ENCODE assay signal across 31 mouse cellular contexts in the genomic region with DNA sequence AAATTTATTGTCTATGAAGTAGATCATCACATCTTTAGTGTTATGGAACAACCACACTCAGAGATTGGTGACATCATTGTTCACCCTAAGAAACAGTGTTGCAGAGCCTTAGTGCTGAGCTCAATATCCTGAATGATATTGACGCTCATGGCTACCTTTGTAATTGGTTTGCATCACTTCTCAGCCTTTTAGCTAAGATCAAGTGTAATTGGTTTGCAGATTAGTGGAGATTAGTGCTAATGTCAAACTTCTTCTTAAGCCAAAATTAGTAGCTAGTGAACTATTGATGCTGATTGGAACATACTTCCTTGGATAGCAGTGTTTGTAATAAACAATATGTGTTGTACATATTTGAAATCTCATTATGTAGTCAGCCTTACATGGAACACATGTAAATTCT.
"Had no signal": no experiment of that assay in that cellular context is flagged by ENCODE, and none has a peak within 500 bp of the region (broad histone marks: within the 10 kb centered on the region; RNA-seq: fewer than 3 reads in every experiment).

No protein-coding gene starts in this region.

- H3K4me1 ChIP-seq: limb, embryonic 10.5 days; limb, embryonic 12.5 days; limb, embryonic 13.5 days; limb, embryonic 15.5 days; liver, embryonic 12.5 days; liver, embryonic 13.5 days; liver, embryonic 15.5 days; lung, embryonic 15.5 days; megakaryocyte, embryonic 14.5 days; midbrain, embryonic 13.5 days; midbrain, embryonic 15.5 days; neural tube, embryonic 12.5 days had no signal

- H3K4me3 ChIP-seq: limb, embryonic 10.5 days; limb, embryonic 12.5 days; limb, embryonic 13.5 days; limb, embryonic 15.5 days; liver, embryonic 12.5 days; liver, embryonic 13.5 days; liver, embryonic 15.5 days; lung, embryonic 15.5 days; megakaryocyte, embryonic 14.5 days; midbrain, embryonic 10.5 days; midbrain, embryonic 12.5 days; midbrain, embryonic 13.5 days; midbrain, embryonic 15.5 days; myocyte; neural tube, embryonic 12.5 days had no signal

- H3K27ac ChIP-seq: limb, embryonic 10.5 days; limb, embryonic 12.5 days; limb, embryonic 13.5 days; limb, embryonic 15.5 days; liver, embryonic 12.5 days; liver, embryonic 13.5 days; liver, embryonic 14.5 days; liver, embryonic 15.5 days; lung, embryonic 15.5 days; macrophage; midbrain, embryonic 10.5 days; midbrain, embryonic 12.5 days; midbrain, embryonic 13.5 days; midbrain, embryonic 15.5 days; neural tube, embryonic 12.5 days had no signal

- H3K9me3 ChIP-seq: limb, embryonic 10.5 days; limb, embryonic 12.5 days; limb, embryonic 13.5 days; limb, embryonic 15.5 days; liver, embryonic 12.5 days; liver, embryonic 13.5 days; liver, embryonic 15.5 days; lung, embryonic 15.5 days; megakaryocyte, embryonic 14.5 days; midbrain, embryonic 10.5 days; midbrain, embryonic 12.5 days; midbrain, embryonic 13.5 days; midbrain, embryonic 15.5 days; neural tube, embryonic 12.5 days had no signal

- H3K9ac ChIP-seq: limb, embryonic 12.5 days; limb, embryonic 13.5 days; limb, embryonic 15.5 days; liver, embryonic 12.5 days; liver, embryonic 13.5 days; liver, embryonic 14.5 days; liver, embryonic 15.5 days; liver, postnatal 0 days; lung, embryonic 14.5 days; lung, embryonic 15.5 days; midbrain, embryonic 12.5 days; midbrain, embryonic 13.5 days; midbrain, embryonic 15.5 days; neural tube, embryonic 12.5 days had no signal

- ATAC-seq: liver, embryonic 12.5 days; liver, postnatal 0 days; lung, postnatal 0 days; midbrain, embryonic 13.5 days; midbrain, embryonic 15.5 days; midbrain, embryonic 16.5 days had no signal

- DNase-seq: left cerebral cortex, postnatal 4 days; liver; liver, embryonic 13.5 days; liver, postnatal 0 days; lung, adult 18-20 months; lung, adult 2 months; lung, embryonic 14.5 days; lung, postnatal 10 days; lung, postnatal 14 days; lung, postnatal 36 days; lung, postnatal 4 days had no signal

- H3K4me2 ChIP-seq: limb, embryonic 12.5 days; limb, embryonic 13.5 days; limb, embryonic 15.5 days; liver, embryonic 11.5 days; liver, embryonic 12.5 days; liver, embryonic 13.5 days; liver, embryonic 15.5 days; lung, embryonic 14.5 days; lung, embryonic 15.5 days; midbrain, embryonic 11.5 days; midbrain, embryonic 12.5 days; midbrain, embryonic 13.5 days; midbrain, embryonic 15.5 days; neural tube, embryonic 12.5 days had no signal

- H3K27me3 ChIP-seq: limb, embryonic 12.5 days; limb, embryonic 13.5 days; limb, embryonic 15.5 days; liver, embryonic 12.5 days; liver, embryonic 13.5 days; liver, embryonic 15.5 days; lung, embryonic 15.5 days; megakaryocyte, embryonic 14.5 days; midbrain, embryonic 12.5 days; midbrain, embryonic 13.5 days; midbrain, embryonic 15.5 days; neural tube, embryonic 12.5 days had no signal

- H3K36me3 ChIP-seq: limb, embryonic 10.5 days; limb, embryonic 12.5 days; limb, embryonic 13.5 days; limb, embryonic 15.5 days; liver, embryonic 12.5 days; liver, embryonic 13.5 days; liver, embryonic 15.5 days; lung, embryonic 15.5 days; midbrain, embryonic 10.5 days; midbrain, embryonic 12.5 days; midbrain, embryonic 13.5 days; midbrain, embryonic 15.5 days; neural tube, embryonic 12.5 days had no signal
